Mouse (Mus musculus) right cerebral cortex, postnatal 14 days (tissue): ENCODE data around the gene Gdap1l1.
A peak's percentile ranks its signal among the peaks of the same experiment; 100 is the strongest.

Experiments used
- DNase-seq: peaks from one replicate; pipeline ENCODE4 v3.0.0; 2022

Gdap1l1 gene

GRCm38 (mm10) chr2:163466771-163467170, 28.5 kb downstream of the Gdap1l1 start:
- DNase-seq, result no peak

- no peak for DNase-seq
These were observed 29.3 kb downstream of the Gdap1l1 start for GRCm38 (mm10) chr2:163467585-163467984.

GRCm38 (mm10) chr2:163468866-163469265, 30.6 kb downstream of the Gdap1l1 start:
- DNase-seq, result no peak

GRCm38 (mm10) chr2:163469711-163470110, 31.4 kb downstream of the Gdap1l1 start:
- no peak for DNase-seq

- DNase-seq, result no peak
These were observed 32.9 kb downstream of the Gdap1l1 start for GRCm38 (mm10) chr2:163471136-163471535.

GRCm38 (mm10) chr2:163471710-163472465, 33.6 kb downstream of the Gdap1l1 start:
- DNase-seq, result no peak

- DNase-seq, result peak; percentile 97
These were observed 34.2 kb downstream of the Gdap1l1 start, which contains the start of gene Fitm2 for GRCm38 (mm10) chr2:163472466-163472851. Gene Fitm2, minus strand, starts transcription at chr2:163472629.

- no peak for DNase-seq
These were observed 42.0 kb downstream of the Gdap1l1 start for GRCm38 (mm10) chr2:163480191-163480825.

- DNase-seq, result no peak
These were observed 43.3 kb downstream of the Gdap1l1 start for GRCm38 (mm10) chr2:163481539-163482029.

- DNase-seq, result no peak
These were observed 49.1 kb downstream of the Gdap1l1 start for GRCm38 (mm10) chr2:163487360-163487759.

GRCm38 (mm10) chr2:163489725-163490291, 51.5 kb downstream of the Gdap1l1 start:
- no peak for DNase-seq

- DNase-seq, result no peak
These were observed 52.4 kb downstream of the Gdap1l1 start for GRCm38 (mm10) chr2:163490656-163491055.

GRCm38 (mm10) chr2:163491351-163491750, 53.1 kb downstream of the Gdap1l1 start:
- no peak for DNase-seq

GRCm38 (mm10) chr2:163492018-163492417, 53.7 kb downstream of the Gdap1l1 start, which contains the start of gene R3hdml:
Gene R3hdml, plus strand, starts transcription at chr2:163492318.
- DNase-seq, result no peak

GRCm38 (mm10) chr2:163493031-163493430, 54.8 kb downstream of the Gdap1l1 start:
- no peak for DNase-seq

- no peak for DNase-seq
These were observed 55.7 kb downstream of the Gdap1l1 start for GRCm38 (mm10) chr2:163493976-163494375.

- DNase-seq, result no peak
These were observed 56.2 kb downstream of the Gdap1l1 start for GRCm38 (mm10) chr2:163494456-163494855.

- DNase-seq, result no peak
These were observed 63.9 kb downstream of the Gdap1l1 start for GRCm38 (mm10) chr2:163502219-163502618.

- DNase-seq, result no peak
These were observed 64.9 kb downstream of the Gdap1l1 start for GRCm38 (mm10) chr2:163503191-163503590.
